Mouse (Mus musculus) layer of hippocampus, adult 9-11 months (tissue): ENCODE results near the gene Fam174b.

Source experiments
- DNase-seq: peaks from one replicate; pipeline ENCODE4 v3.0.0; 2022

Fam174b gene

GRCm38 (mm10) chr7:73749983-73750382, 9.9 kb downstream of the Fam174b start:
- DNase-seq: no peak

- no peak for DNase-seq
Measured at GRCm38 (mm10) chr7:73753598-73753997, 13.5 kb downstream of the Fam174b start.

- no peak for DNase-seq
Measured at GRCm38 (mm10) chr7:73755377-73756110, 15.4 kb downstream of the Fam174b start.

GRCm38 (mm10) chr7:73761691-73762189, 21.6 kb downstream of the Fam174b start:
- no peak for DNase-seq

- no peak for DNase-seq
Measured at GRCm38 (mm10) chr7:73764679-73765078, 24.6 kb downstream of the Fam174b start.

DNA sequence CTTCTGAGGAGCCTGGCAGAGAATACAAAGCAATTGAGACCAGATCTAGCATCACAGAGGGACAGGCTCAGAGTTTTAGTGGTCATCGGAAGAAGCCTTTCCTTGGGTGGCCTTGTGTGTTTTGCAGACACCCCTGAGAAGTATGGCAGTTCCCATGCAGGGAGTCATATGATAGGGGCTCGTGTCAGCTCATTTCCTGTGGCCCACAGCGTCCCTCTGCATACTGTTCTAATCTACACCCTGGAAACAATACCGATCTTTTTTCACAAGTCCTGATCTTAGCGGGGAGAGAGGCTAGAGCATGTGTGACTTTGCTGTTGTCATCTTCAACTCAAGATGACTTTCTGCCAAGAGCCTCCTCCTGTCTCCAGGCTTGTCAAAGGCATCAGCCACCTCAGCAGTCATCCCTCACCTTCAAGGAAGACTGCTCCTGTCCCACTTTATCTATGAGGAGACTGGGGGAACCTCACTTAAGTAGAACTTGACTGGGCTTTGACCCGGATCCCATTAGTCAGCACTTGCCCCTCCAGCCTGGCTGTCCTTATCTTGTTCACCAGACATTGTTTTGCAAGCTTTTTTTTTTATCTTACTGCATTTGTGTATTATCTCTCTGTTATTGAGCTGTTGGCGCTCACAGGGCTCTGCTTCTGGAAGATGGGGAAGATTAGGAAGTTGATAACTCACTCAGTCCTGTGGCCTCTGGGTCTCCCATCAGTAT, 25.2 kb downstream of the Fam174b start:
- DNase-seq: no peak

- no peak for DNase-seq
Measured at GRCm38 (mm10) chr7:73769224-73769623, 29.1 kb downstream of the Fam174b start.

DNA sequence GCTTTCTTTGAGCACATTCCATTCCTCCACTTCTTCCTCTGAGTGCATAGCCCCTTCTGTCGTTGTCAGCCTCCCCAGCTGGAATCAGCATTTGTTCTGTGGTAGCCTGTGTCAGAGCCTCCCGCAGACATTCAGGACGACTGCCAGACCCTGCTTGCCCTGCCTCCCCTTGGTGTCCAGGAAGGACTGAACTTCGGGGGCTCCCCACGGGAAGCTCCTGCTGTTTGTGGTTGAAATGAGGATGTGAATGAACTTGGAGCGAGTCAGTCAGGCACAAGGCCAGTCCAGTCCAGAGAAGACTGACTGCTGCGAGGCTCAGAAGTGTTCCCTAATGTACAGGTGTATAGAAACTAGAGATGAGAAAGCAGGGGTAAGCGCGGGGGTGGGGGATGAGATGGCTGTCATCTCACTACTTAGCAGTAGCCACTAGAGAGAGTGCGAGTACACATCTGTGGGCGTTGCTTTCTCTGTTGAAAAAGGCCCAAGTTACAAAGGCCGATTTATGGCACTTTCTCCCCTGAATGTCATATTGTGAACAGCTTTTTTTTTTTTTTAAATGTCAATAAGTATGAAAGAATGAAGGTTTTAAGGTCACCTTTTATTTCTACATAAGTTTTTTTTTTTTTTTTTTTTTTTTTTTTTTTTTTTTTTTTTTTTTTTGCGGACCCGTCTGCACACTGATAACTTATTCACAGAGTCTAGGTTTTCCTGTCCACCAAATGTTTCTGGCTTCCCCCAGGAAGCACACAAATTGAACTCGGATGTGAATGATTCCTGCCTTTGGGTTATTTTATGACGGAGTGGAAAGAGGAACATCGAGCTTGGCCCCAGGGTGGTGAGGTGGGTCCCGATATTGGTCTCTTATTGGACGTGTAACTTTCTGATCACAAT, 31.5 kb downstream of the Fam174b start:
- DNase-seq: peak; percentile 5

- no peak for DNase-seq
Measured at GRCm38 (mm10) chr7:73772275-73772765, 32.2 kb downstream of the Fam174b start.

DNA sequence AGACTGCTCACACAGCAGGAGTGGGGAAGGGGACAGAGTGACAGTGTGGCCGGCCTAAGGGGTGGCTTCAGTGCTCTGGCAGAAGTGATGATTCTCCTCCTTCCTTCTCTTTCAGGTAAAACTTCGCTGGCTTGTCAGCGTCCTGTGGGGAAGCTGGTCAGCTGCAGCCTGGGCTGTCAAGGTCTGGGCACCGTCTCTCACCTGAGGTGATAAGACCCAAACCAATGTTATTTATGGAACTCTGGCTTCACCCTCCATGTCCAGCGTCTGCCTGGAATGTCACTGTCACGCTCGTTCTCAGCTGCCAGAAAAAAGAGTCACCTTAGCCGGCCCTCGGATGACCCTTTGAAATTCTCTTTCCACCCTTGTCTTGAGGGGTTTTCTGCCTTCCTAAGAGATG, 34.7 kb downstream of the Fam174b start:
- DNase-seq: no peak

DNA sequence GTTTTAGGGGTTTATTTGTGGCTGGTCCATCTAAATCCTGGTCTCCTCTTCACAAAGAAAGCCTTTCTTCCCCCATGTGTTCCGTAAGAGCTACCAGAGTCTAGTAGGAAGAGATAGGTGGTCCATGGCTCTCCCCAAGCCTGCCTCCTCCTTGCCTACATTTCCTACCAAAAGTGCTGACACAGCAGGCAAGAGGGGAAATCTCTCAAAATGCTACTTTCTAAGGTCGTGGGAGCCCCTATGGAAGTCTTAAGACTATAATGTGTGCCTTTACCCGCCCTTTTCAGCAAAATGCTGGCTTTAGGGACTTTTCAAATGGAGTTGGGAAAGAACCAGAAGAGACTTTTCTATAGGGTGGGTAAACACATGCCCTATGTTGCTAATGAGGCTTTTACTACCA, 37.7 kb downstream of the Fam174b start:
- no peak for DNase-seq

- no peak for DNase-seq
Measured at GRCm38 (mm10) chr7:73784736-73785428, 44.8 kb downstream of the Fam174b start.

GRCm38 (mm10) chr7:73785815-73786214, 45.7 kb downstream of the Fam174b start:
- no peak for DNase-seq

DNA sequence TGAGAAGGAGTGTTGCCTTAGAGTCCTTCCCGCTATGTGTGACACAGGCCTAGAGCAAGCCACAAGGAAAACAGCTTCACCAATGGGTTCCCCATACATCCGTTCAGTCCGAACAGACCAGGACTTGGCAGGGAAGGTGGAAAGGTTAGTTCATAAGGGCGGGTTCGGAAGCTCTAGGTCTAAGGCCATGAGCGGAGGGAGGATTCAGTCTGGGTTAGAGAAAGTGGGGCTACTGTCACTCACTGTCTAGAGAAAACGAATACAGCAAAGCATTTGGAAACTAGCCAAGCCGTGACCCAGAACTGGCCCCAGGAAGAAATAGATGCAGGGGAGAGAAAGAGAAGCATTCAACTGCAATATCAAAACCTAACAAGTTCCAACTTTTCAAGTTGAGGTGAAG, 47.4 kb downstream of the Fam174b start:
- no peak for DNase-seq

GRCm38 (mm10) chr7:73791096-73791495, 51.0 kb downstream of the Fam174b start:
- no peak for DNase-seq

GRCm38 (mm10) chr7:73792155-73792554, 52.1 kb downstream of the Fam174b start:
- no peak for DNase-seq

- no peak for DNase-seq
Measured at GRCm38 (mm10) chr7:73792641-73793040, 52.5 kb downstream of the Fam174b start.

DNA sequence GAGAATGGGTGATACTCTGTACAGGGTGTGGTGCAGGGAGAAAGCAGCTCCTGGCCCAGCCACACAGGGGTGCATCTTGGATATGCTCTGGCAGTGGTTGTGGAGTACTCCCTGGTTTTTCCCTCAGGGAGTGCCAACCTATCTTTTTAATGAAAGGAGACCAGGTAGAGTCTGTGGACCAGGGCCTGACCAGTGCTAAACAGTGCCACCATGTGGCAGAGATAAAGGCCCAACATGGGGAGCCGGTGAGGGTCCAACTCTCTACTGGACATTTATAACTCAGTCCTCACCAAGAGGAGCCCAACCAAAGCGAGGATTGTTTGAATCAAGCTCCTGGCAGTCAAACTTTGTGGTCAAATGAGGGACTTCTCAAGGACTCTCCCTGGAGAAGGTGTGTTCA, 69.2 kb downstream of the Fam174b start:
- no peak for DNase-seq

- DNase-seq: no peak
Measured at GRCm38 (mm10) chr7:73811439-73811838, 71.3 kb downstream of the Fam174b start.

DNA sequence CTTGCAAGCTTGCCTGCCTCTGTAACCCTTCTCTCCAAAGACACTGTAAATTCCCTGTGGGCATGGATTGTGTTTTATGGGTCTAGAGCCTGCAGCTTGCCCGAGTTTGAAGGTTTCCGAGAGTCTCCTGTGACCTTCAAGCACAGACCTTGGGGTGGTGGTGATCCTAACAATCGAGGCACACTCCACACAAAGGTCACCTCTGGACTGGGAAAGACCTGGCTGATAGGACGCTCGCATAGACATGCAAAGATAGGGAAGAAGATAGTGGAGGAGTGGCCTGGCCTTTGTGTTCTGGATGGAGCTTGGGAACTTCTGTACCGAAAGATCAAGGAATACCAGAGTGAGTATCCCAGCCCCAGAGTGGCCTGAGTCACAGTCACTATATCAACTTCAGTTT, 72.1 kb downstream of the Fam174b start:
- DNase-seq: no peak

- no peak for DNase-seq
Measured at GRCm38 (mm10) chr7:73813887-73814286, 73.8 kb downstream of the Fam174b start.

DNA sequence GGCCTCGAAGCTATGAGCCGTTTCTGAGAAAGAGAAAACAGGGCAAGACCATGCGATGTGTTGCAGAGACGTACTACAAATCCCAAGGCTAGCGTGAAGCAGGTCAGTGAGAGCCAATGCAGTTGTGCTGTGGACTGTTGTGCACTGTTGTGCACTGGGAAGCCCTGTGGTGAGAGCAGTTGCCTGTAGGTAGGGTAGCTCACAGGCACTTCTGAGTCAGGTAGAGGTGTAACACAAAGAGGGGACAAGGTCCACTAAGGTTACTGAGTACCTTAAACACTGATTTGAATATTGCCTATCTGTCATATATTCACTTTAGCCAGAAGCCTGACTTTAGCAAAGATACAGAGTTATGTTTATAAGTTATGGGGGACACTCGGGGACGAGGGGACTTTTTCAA, 74.4 kb downstream of the Fam174b start:
- DNase-seq: no peak
